Mouse (Mus musculus): Measurements from ENCODE around the gene 2210418O10Rik. TPM values are rescaled to one million over a fixed set of nuclear protein-coding genes. Genes with fewer than 3 reads are reported as not detected.
"Not testable (repeated sequence)": the region's sequence is repeated elsewhere in the genome, so short reads cannot be mapped to it uniquely, and the experiment has no call there.

The 2210418O10Rik gene
- polyA plus RNA-seq (2015; fragmentation: Nextera tagmentation; extraction: Ambion mirVana), result 7.2 and 16.9 TPM in 2 replicates

- H3K4me2 ChIP-seq (ENCODE audit: low read length); ATAC-seq; H3K4me3 ChIP-seq (replicated peaks; ENCODE audit: low read length); H3K9me3 ChIP-seq (ENCODE audit: control insufficient read depth, low read length); H3K27ac ChIP-seq (ENCODE audit: low read length); H3K27me3 ChIP-seq (replicated peaks; ENCODE audit: control insufficient read depth, insufficient read depth, low read length); H3K9ac ChIP-seq (replicated peaks; ENCODE audit: low read depth, low read length); H3K36me3 ChIP-seq (ENCODE audit: control insufficient read depth, insufficient read depth); H3K4me1 ChIP-seq (replicated peaks; ENCODE audit: control insufficient read depth, insufficient read depth, low read length): not testable (repeated sequence)
- WGBS, result no CpG with 5 or more reads among the region's 2 CpGs
Measured at GRCm38 (mm10) chr2:176226269-176226668, at the start of gene 2210418O10Rik. TSS of gene 2210418O10Rik (plus strand) at chr2:176226569.

GRCm38 (mm10) chr2:176248519-176248918, 22.1 kb downstream of the 2210418O10Rik start:
- WGBS, result no CpG with 5 or more reads among the region's 1 CpGs
- not testable (repeated sequence) for ATAC-seq; H3K27me3 ChIP-seq (replicated peaks; ENCODE audit: control insufficient read depth, insufficient read depth, low read length); H3K4me1 ChIP-seq (replicated peaks; ENCODE audit: control insufficient read depth, insufficient read depth, low read length); H3K9ac ChIP-seq (replicated peaks; ENCODE audit: low read depth, low read length); H3K4me2 ChIP-seq (ENCODE audit: low read length); H3K27ac ChIP-seq (ENCODE audit: low read length); H3K4me3 ChIP-seq (replicated peaks; ENCODE audit: low read length); H3K36me3 ChIP-seq (ENCODE audit: control insufficient read depth, insufficient read depth); H3K9me3 ChIP-seq (ENCODE audit: control insufficient read depth, low read length)

Other genes starting within 250 kb of the 2210418O10Rik start
- gene Gm2004, start 76.7 kb upstream of the 2210418O10Rik start, polyA plus RNA-seq (2015; fragmentation: Nextera tagmentation; extraction: Ambion mirVana), result 0.80 and 2.0 TPM in 2 replicates
- not detected in 2 replicates for gene Gm11009, start 92.9 kb downstream of the 2210418O10Rik start, polyA plus RNA-seq (2015; fragmentation: Nextera tagmentation; extraction: Ambion mirVana)
- 10.6 and 12.0 TPM in 2 replicates for gene Gm14435, start 197.0 kb downstream of the 2210418O10Rik start, polyA plus RNA-seq (2015; fragmentation: Nextera tagmentation; extraction: Ambion mirVana)